Comparison of ENCODE assay signal across 16 mouse cellular contexts in the genomic region with DNA sequence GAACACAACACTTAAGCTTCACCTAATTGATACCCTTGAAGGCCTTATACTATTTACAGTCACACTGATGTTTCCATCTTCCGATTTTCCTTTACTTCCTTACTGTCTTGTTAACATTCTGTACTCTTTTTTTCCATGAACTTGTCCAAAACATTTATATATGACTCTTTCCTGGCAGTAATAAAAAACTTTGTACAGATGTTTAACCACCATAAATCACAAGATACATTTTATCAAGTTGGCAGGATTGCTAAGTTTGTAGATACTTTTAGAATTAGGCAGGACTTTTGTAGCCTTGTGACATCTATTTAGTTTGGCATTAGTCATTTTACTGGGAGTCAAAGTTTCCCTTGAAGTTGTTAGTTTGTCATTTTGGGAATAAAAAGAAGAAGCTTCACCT.
"Had no signal": no experiment of that assay in that cellular context is flagged by ENCODE, and none has a peak within 500 bp of the region (broad histone marks: within the 10 kb centered on the region; RNA-seq: fewer than 3 reads in every experiment).

No protein-coding gene starts in this region.

- DNase-seq: heart, postnatal 10 days; heart, postnatal 14 days; heart, postnatal 36 days; heart, postnatal 4 days; kidney, adult 11 months; kidney, adult 18-20 months; kidney, adult 2 months; kidney, adult 8-10 months; kidney, adult 9 months; kidney, postnatal 10 days; kidney, postnatal 14 days; kidney, postnatal 25 days; kidney, postnatal 36 days; kidney, postnatal 4 days; layer of hippocampus, adult 9-11 months; layer of hippocampus, postnatal 36 days had no signal
